Mouse (Mus musculus): ENCODE measurements around the gene Esm1. TPM values are rescaled to one million over a fixed set of nuclear protein-coding genes. Genes with fewer than 3 reads are reported as not detected.

Esm1 gene
- polyA plus RNA-seq, 1 experiment from 2014 or later: 1.0 TPM

- no peaks in the 10 kb centered on the region for H3K36me3 ChIP-seq (ENCODE audit: control insufficient read depth, insufficient read depth, low read length)
- no peaks in the 10 kb centered on the region for H3K27me3 ChIP-seq (replicated peaks; ENCODE audit: control insufficient read depth, insufficient read depth, low read length)
- no peaks in the 10 kb centered on the region for H3K4me1 ChIP-seq (ENCODE audit: control insufficient read depth, insufficient read depth, low read length)
- H3K4me3 ChIP-seq (ENCODE audit: low read depth, low read length): no peak overlapping the region
- no peaks in the 10 kb centered on the region for H3K9me3 ChIP-seq (replicated peaks; ENCODE audit: control insufficient read depth, low read length)
- H3K4me2 ChIP-seq (ENCODE audit: low read length): no peak overlapping the region
- H3K9ac ChIP-seq (ENCODE audit: low read length): no peak overlapping the region
- DNase-seq (ENCODE audit: low spot score) (no peak), ATAC-seq (no peak)
- no peak overlapping the region for H3K27ac ChIP-seq (ENCODE audit: low read depth, low read length)
- whole genome bisulfite sequencing: 88% methylated on average over 9 of the region's 9 CpGs
Measured at GRCm38 (mm10) chr13:113197872-113198502, 11.5 kb upstream of the Esm1 start.

- Histone ChIP-seq H3K4me3 (ENCODE audit: low read depth, low read length) (no peak overlapping the region), H3K9ac (ENCODE audit: low read length) (no peak overlapping the region), H3K4me1 (ENCODE audit: control insufficient read depth, insufficient read depth, low read length) (no peaks in the 10 kb centered on the region), H3K9me3 (replicated peaks; ENCODE audit: control insufficient read depth, low read length) (no peaks in the 10 kb centered on the region), H3K27me3 (replicated peaks; ENCODE audit: control insufficient read depth, insufficient read depth, low read length) (no peaks in the 10 kb centered on the region), H3K36me3 (ENCODE audit: control insufficient read depth, insufficient read depth, low read length) (no peaks in the 10 kb centered on the region), H3K27ac (ENCODE audit: low read depth, low read length) (no peak overlapping the region), H3K4me2 (ENCODE audit: low read length) (no peak overlapping the region)
- ATAC-seq: no peak
- no peak for DNase-seq (ENCODE audit: low spot score)
- 84% methylated on average over 3 of the region's 3 CpGs for WGBS
Measured at GRCm38 (mm10) chr13:113199331-113199730, 10.1 kb upstream of the Esm1 start.

- Histone ChIP-seq H3K4me3 (ENCODE audit: low read depth, low read length) (no peak overlapping the region), H3K36me3 (ENCODE audit: control insufficient read depth, insufficient read depth, low read length) (no peaks in the 10 kb centered on the region), H3K27me3 (replicated peaks; ENCODE audit: control insufficient read depth, insufficient read depth, low read length) (no peaks in the 10 kb centered on the region), H3K4me2 (ENCODE audit: low read length) (no peak overlapping the region), H3K4me1 (ENCODE audit: control insufficient read depth, insufficient read depth, low read length) (no peaks in the 10 kb centered on the region), H3K9ac (ENCODE audit: low read length) (no peak overlapping the region), H3K27ac (ENCODE audit: low read depth, low read length) (no peak overlapping the region), H3K9me3 (replicated peaks; ENCODE audit: control insufficient read depth, low read length) (no peaks in the 10 kb centered on the region)
- DNase-seq (ENCODE audit: low spot score) (no peak), ATAC-seq (no peak)
- 87% methylated on average over 8 of the region's 8 CpGs for WGBS
Measured at GRCm38 (mm10) chr13:113200726-113201125, 8.7 kb upstream of the Esm1 start.

GRCm38 (mm10) chr13:113201631-113202030 lies 7.8 kb upstream of the Esm1 start:
- 78% methylated on average over 2 of the region's 2 CpGs for WGBS
- no peaks in the 10 kb centered on the region for H3K36me3 ChIP-seq (ENCODE audit: control insufficient read depth, insufficient read depth, low read length)
- ATAC-seq (no peak), DNase-seq (ENCODE audit: low spot score) (no peak)
- H3K4me2 ChIP-seq (ENCODE audit: low read length): no peak overlapping the region
- no peaks in the 10 kb centered on the region for H3K9me3 ChIP-seq (replicated peaks; ENCODE audit: control insufficient read depth, low read length)
- H3K4me1 ChIP-seq (ENCODE audit: control insufficient read depth, insufficient read depth, low read length): no peaks in the 10 kb centered on the region
- no peak overlapping the region for H3K4me3 ChIP-seq (ENCODE audit: low read depth, low read length)
- no peak overlapping the region for H3K27ac ChIP-seq (ENCODE audit: low read depth, low read length)
- no peaks in the 10 kb centered on the region for H3K27me3 ChIP-seq (replicated peaks; ENCODE audit: control insufficient read depth, insufficient read depth, low read length)
- no peak overlapping the region for H3K9ac ChIP-seq (ENCODE audit: low read length)

- Histone ChIP-seq H3K4me2 (ENCODE audit: low read length) (no peak overlapping the region), H3K27ac (ENCODE audit: low read depth, low read length) (no peak overlapping the region), H3K27me3 (replicated peaks; ENCODE audit: control insufficient read depth, insufficient read depth, low read length) (no peaks in the 10 kb centered on the region), H3K4me1 (ENCODE audit: control insufficient read depth, insufficient read depth, low read length) (no peaks in the 10 kb centered on the region), H3K9me3 (replicated peaks; ENCODE audit: control insufficient read depth, low read length) (no peaks in the 10 kb centered on the region), H3K4me3 (ENCODE audit: low read depth, low read length) (no peak overlapping the region), H3K9ac (ENCODE audit: low read length) (no peak overlapping the region), H3K36me3 (ENCODE audit: control insufficient read depth, insufficient read depth, low read length) (no peaks in the 10 kb centered on the region)
- DNase-seq (ENCODE audit: low spot score) (no peak), ATAC-seq (no peak)
- WGBS: 74% methylated on average over 4 of the region's 4 CpGs
Measured at GRCm38 (mm10) chr13:113202184-113202583, 7.3 kb upstream of the Esm1 start.

GRCm38 (mm10) chr13:113203146-113203545 lies 6.3 kb upstream of the Esm1 start:
- Histone ChIP-seq H3K9me3 (replicated peaks; ENCODE audit: control insufficient read depth, low read length) (no peaks in the 10 kb centered on the region), H3K27me3 (replicated peaks; ENCODE audit: control insufficient read depth, insufficient read depth, low read length) (no peaks in the 10 kb centered on the region), H3K27ac (ENCODE audit: low read depth, low read length) (no peak overlapping the region), H3K4me3 (ENCODE audit: low read depth, low read length) (no peak overlapping the region), H3K4me2 (ENCODE audit: low read length) (no peak overlapping the region), H3K4me1 (ENCODE audit: control insufficient read depth, insufficient read depth, low read length) (no peaks in the 10 kb centered on the region), H3K36me3 (ENCODE audit: control insufficient read depth, insufficient read depth, low read length) (no peaks in the 10 kb centered on the region), H3K9ac (ENCODE audit: low read length) (no peak overlapping the region)
- no peak for DNase-seq (ENCODE audit: low spot score)
- ATAC-seq: no peak
- 70% methylated on average over 5 of the region's 5 CpGs for WGBS

- H3K4me1 ChIP-seq (ENCODE audit: control insufficient read depth, insufficient read depth, low read length): no peaks in the 10 kb centered on the region
- no peaks in the 10 kb centered on the region for H3K9me3 ChIP-seq (replicated peaks; ENCODE audit: control insufficient read depth, low read length)
- ATAC-seq (no peak), DNase-seq (ENCODE audit: low spot score) (no peak)
- no peaks in the 10 kb centered on the region for H3K27me3 ChIP-seq (replicated peaks; ENCODE audit: control insufficient read depth, insufficient read depth, low read length)
- WGBS: 93% methylated on average over 5 of the region's 5 CpGs
- H3K36me3 ChIP-seq (ENCODE audit: control insufficient read depth, insufficient read depth, low read length): no peaks in the 10 kb centered on the region
- no peak overlapping the region for H3K4me2 ChIP-seq (ENCODE audit: low read length)
- no peak overlapping the region for H3K9ac ChIP-seq (ENCODE audit: low read length)
- H3K27ac ChIP-seq (ENCODE audit: low read depth, low read length): no peak overlapping the region
- no peak overlapping the region for H3K4me3 ChIP-seq (ENCODE audit: low read depth, low read length)
Measured at GRCm38 (mm10) chr13:113205346-113205745, 4.1 kb upstream of the Esm1 start.

GRCm38 (mm10) chr13:113211345-113211744 lies 1.9 kb downstream of the Esm1 start:
- Histone ChIP-seq H3K27me3 (replicated peaks; ENCODE audit: control insufficient read depth, insufficient read depth, low read length) (no peaks in the 10 kb centered on the region), H3K4me3 (ENCODE audit: low read depth, low read length) (no peak overlapping the region), H3K9me3 (replicated peaks; ENCODE audit: control insufficient read depth, low read length) (no peaks in the 10 kb centered on the region), H3K27ac (ENCODE audit: low read depth, low read length) (no peak overlapping the region), H3K9ac (ENCODE audit: low read length) (no peak overlapping the region), H3K4me1 (ENCODE audit: control insufficient read depth, insufficient read depth, low read length) (no peaks in the 10 kb centered on the region), H3K36me3 (ENCODE audit: control insufficient read depth, insufficient read depth, low read length) (no peaks in the 10 kb centered on the region), H3K4me2 (ENCODE audit: low read length) (no peak overlapping the region)
- DNase-seq (ENCODE audit: low spot score) (no peak), ATAC-seq (no peak)
- 61% methylated on average over 15 of the region's 15 CpGs for WGBS

GRCm38 (mm10) chr13:113212401-113212800 lies 2.9 kb downstream of the Esm1 start:
- 79% methylated on average over 3 of the region's 3 CpGs for WGBS
- Histone ChIP-seq H3K4me1 (ENCODE audit: control insufficient read depth, insufficient read depth, low read length) (no peaks in the 10 kb centered on the region), H3K27ac (ENCODE audit: low read depth, low read length) (no peak overlapping the region), H3K36me3 (ENCODE audit: control insufficient read depth, insufficient read depth, low read length) (no peaks in the 10 kb centered on the region), H3K4me2 (ENCODE audit: low read length) (no peak overlapping the region), H3K9ac (ENCODE audit: low read length) (no peak overlapping the region), H3K4me3 (ENCODE audit: low read depth, low read length) (no peak overlapping the region), H3K9me3 (replicated peaks; ENCODE audit: control insufficient read depth, low read length) (no peaks in the 10 kb centered on the region), H3K27me3 (replicated peaks; ENCODE audit: control insufficient read depth, insufficient read depth, low read length) (no peaks in the 10 kb centered on the region)
- no peak for DNase-seq (ENCODE audit: low spot score)
- ATAC-seq: no peak
